ENCODE assay signal across 15 mouse cellular contexts in genomic region chr6:134090875-134091274, GRCm38 (mm10). TPM values are rescaled to one million over a fixed set of nuclear protein-coding genes. Genes with fewer than 3 reads are reported as not detected.
A peak's percentile ranks its signal among the peaks of the same experiment; 100 is the strongest.
DNase-seq lines count a peak whose midpoint lies in the region; ATAC-seq lines count a peak whose summit lies in the region.
"Had no signal": no experiment of that assay in that cellular context is flagged by ENCODE, and none has a peak within 500 bp of the region (broad histone marks: within the 10 kb centered on the region; RNA-seq: fewer than 3 reads in every experiment).

No protein-coding gene starts in this region.

- peak overlapping the region; percentile 78 for H3K27ac ChIP-seq in heart, embryonic 13.5 days (replicated peaks)
- peak overlapping the region; percentile 77 for H3K27ac ChIP-seq in lung, embryonic 16.5 days (ENCODE audit: low read length)
- no peak overlapping the region for H3K27ac ChIP-seq in intestine, embryonic 14.5 days (ENCODE audit: low read depth)
- H3K27ac ChIP-seq in stomach, embryonic 16.5 days (ENCODE audit: low read length), result peak overlapping the region; percentile 46; the same call in 1 of the 2 replicates
- H3K27ac ChIP-seq: macrophage had no signal

- H3K9me3 ChIP-seq in heart, embryonic 13.5 days, result no peaks in the 10 kb centered on the region
- H3K9me3 ChIP-seq in lung, embryonic 16.5 days (ENCODE audit: control insufficient read depth, low read length), result no peaks in the 10 kb centered on the region
- no peaks in the 10 kb centered on the region for H3K9me3 ChIP-seq in intestine, embryonic 14.5 days (ENCODE audit: control insufficient read depth, low read length)
- H3K9me3 ChIP-seq in stomach, embryonic 16.5 days (replicated peaks; ENCODE audit: control insufficient read depth, low read length), result no peaks in the 10 kb centered on the region
- H3K9me3 ChIP-seq: G1E; hindbrain, embryonic 13.5 days had no signal

- 48% methylated on average over 4 of the region's 4 CpGs for WGBS in heart, embryonic 13.5 days
- 61% methylated on average over 4 of the region's 4 CpGs for WGBS in lung, embryonic 16.5 days
- WGBS in intestine, embryonic 14.5 days, result 89% methylated on average over 4 of the region's 4 CpGs
- WGBS in stomach, embryonic 16.5 days, result 82% methylated on average over 4 of the region's 4 CpGs

- H3K4me2 ChIP-seq in heart, embryonic 13.5 days, result no peak overlapping the region
- no peak overlapping the region for H3K4me2 ChIP-seq in lung, embryonic 16.5 days (ENCODE audit: low read depth, low read length)
- H3K4me2 ChIP-seq in intestine, embryonic 14.5 days (ENCODE audit: low read length), result no peak overlapping the region
- no peak overlapping the region for H3K4me2 ChIP-seq in stomach, embryonic 16.5 days (ENCODE audit: low read depth, low read length)
- H3K4me2 ChIP-seq: hindbrain, embryonic 13.5 days; liver, embryonic 11.5 days had no signal

- no peak overlapping the region for H3K4me3 ChIP-seq in heart, embryonic 13.5 days
- no peak overlapping the region for H3K4me3 ChIP-seq in lung, embryonic 16.5 days (ENCODE audit: low read length)
- no peak overlapping the region for H3K4me3 ChIP-seq in intestine, embryonic 14.5 days (ENCODE audit: low read depth, low read length)
- no peak overlapping the region for H3K4me3 ChIP-seq in stomach, embryonic 16.5 days (replicated peaks; ENCODE audit: low read length)
- H3K4me3 ChIP-seq: hindbrain, embryonic 13.5 days had no signal

- no peak for ATAC-seq in heart, embryonic 13.5 days (ENCODE audit: extremely low read depth, insufficient number of reproducible peaks, low FRiP score, low TSS enrichment)
- ATAC-seq in lung, embryonic 16.5 days (ENCODE audit: low read depth), result 0 out of 2 replicates have a peak, but pooled peaks have one; percentile 11
- 0 out of 2 replicates have a peak, but pooled peaks have one; percentile 30 for ATAC-seq in intestine, embryonic 14.5 days (replicated peaks; ENCODE audit: low FRiP score, low TSS enrichment, low read depth)
- no peak for ATAC-seq in stomach, embryonic 16.5 days (ENCODE audit: insufficient read depth, low FRiP score)
- ATAC-seq: forebrain, embryonic 14.5 days had no signal

- no peaks in the 10 kb centered on the region for H3K27me3 ChIP-seq in heart, embryonic 13.5 days (replicated peaks)
- no peaks in the 10 kb centered on the region for H3K27me3 ChIP-seq in lung, embryonic 16.5 days (ENCODE audit: control insufficient read depth, insufficient read depth, low read depth, low read length)
- no peaks in the 10 kb centered on the region for H3K27me3 ChIP-seq in intestine, embryonic 14.5 days (replicated peaks; ENCODE audit: control insufficient read depth, insufficient read depth, low read length)
- no peaks in the 10 kb centered on the region for H3K27me3 ChIP-seq in stomach, embryonic 16.5 days (ENCODE audit: control insufficient read depth, insufficient read depth, low read length)
- H3K27me3 ChIP-seq: hindbrain, embryonic 13.5 days had no signal

- peaks cover 14% of the 10 kb centered on the region; the same call in 1 of the 2 replicates for H3K36me3 ChIP-seq in heart, embryonic 13.5 days
- no peaks in the 10 kb centered on the region for H3K36me3 ChIP-seq in lung, embryonic 16.5 days (ENCODE audit: control insufficient read depth, insufficient read depth, low read length)
- H3K36me3 ChIP-seq in intestine, embryonic 14.5 days (ENCODE audit: control insufficient read depth, insufficient read depth, low read length), result peaks cover 3% of the 10 kb centered on the region; the same call in 1 of the 2 replicates
- no peaks in the 10 kb centered on the region for H3K36me3 ChIP-seq in stomach, embryonic 16.5 days (ENCODE audit: control insufficient read depth, insufficient read depth, low read length)
- H3K36me3 ChIP-seq: hindbrain, embryonic 13.5 days had no signal

- DNase-seq in heart, postnatal 36 days, result no peak
- DNase-seq in lung, postnatal 4 days, result no peak
- no peak for DNase-seq in intestine, embryonic 14.5 days (ENCODE audit: low spot score)
- no peak for DNase-seq in right cerebral cortex, postnatal 4 days
- DNase-seq: cerebellum, adult 9-10 months; kidney, adult 2 months; midbrain, embryonic 14.5 days had no signal

- H3K4me1 ChIP-seq in heart, embryonic 13.5 days, result peaks cover 69% of the 10 kb centered on the region
- peaks cover 31% of the 10 kb centered on the region for H3K4me1 ChIP-seq in lung, embryonic 16.5 days (replicated peaks; ENCODE audit: control insufficient read depth, insufficient read depth, low read length)
- peaks cover 16% of the 10 kb centered on the region; the same call in 1 of the 2 replicates for H3K4me1 ChIP-seq in intestine, embryonic 14.5 days (replicated peaks; ENCODE audit: control insufficient read depth, insufficient read depth, low read length)
- H3K4me1 ChIP-seq in stomach, embryonic 16.5 days (ENCODE audit: control insufficient read depth, insufficient read depth, low read length), result peaks cover 25% of the 10 kb centered on the region

- intact Hi-C loops in heart, postnatal 36 days (cut with DNase I), result no loop called here

- H3K9ac ChIP-seq in heart, embryonic 13.5 days, result no peak overlapping the region
- no peak overlapping the region for H3K9ac ChIP-seq in lung, embryonic 16.5 days (ENCODE audit: low read length)
- no peak overlapping the region for H3K9ac ChIP-seq in intestine, embryonic 14.5 days (ENCODE audit: low read length)
- H3K9ac ChIP-seq in stomach, embryonic 16.5 days (ENCODE audit: low read length), result no peak overlapping the region
- H3K9ac ChIP-seq: hindbrain, embryonic 13.5 days had no signal

RNA-seq across cellular contexts. Expression of gene Etv6, which starts 55.4 kb away (rescaled TPM):
- 12.5 and 12.8 TPM in 2 replicates for polyA plus RNA-seq in heart, embryonic 13.5 days (2015; fragmentation: Nextera tagmentation; extraction: Ambion mirVana)
- total RNA-seq in heart, postnatal 36 days (2021), result 10 to 100 TPM; 11.5 to 15.0 TPM
- 12.6 and 14.0 TPM in 2 replicates for polyA plus RNA-seq in lung, embryonic 16.5 days (2015; fragmentation: Nextera tagmentation; extraction: Ambion mirVana)
- polyA plus RNA-seq in intestine, embryonic 14.5 days (2014; fragmentation: Nextera tagmentation; extraction: Ambion mirVana), result 16.5 and 17.7 TPM in 2 replicates
- 10.4 and 13.9 TPM in 2 replicates for polyA plus RNA-seq in stomach, embryonic 16.5 days (2015; fragmentation: Nextera tagmentation; extraction: Ambion mirVana)

Comparison
In these comparisons a context has a peak if more than half of its experiments do, and no peak if none do; other contexts are left out.
1. ATAC-seq: peak in lung, embryonic 16.5 days (single experiment) and intestine, embryonic 14.5 days (single experiment); none in heart, embryonic 13.5 days (single experiment) and stomach, embryonic 16.5 days (single experiment).